Mouse (Mus musculus) heart, postnatal 0 days (tissue): ENCODE data around the gene Atp8a1. TPM values are rescaled to one million over a fixed set of nuclear protein-coding genes. Genes with fewer than 3 reads are reported as not detected.

Source experiments
- ATAC-seq: fragments of 200-750 bp; cut with Nextera tagmentation; 2 replicates; pipeline ENCODE4 v1.8.0; 2017; ENCODE audit warnings: low read depth, moderate number of reproducible peaks, moderate library complexity; ENCODE audit not compliant: insufficient read depth
- DNase-seq: peaks from one replicate; pipeline ENCODE4 v3.0.0-alpha.2; 2016; ENCODE audit warnings: low spot score
- H3K27ac ChIP-seq: fragments of 300-500 bp; sonication (generic); 2 replicates; pipeline ENCODE4 v1.5.1; 2014; ENCODE audit warnings: low read depth, mild to moderate bottlenecking
- H3K27me3 ChIP-seq: fragments of 300-500 bp; sonication (generic); 2 replicates; pipeline ENCODE4 v1.6.1; 2014; ENCODE audit warnings: low read length, mixed read lengths; ENCODE audit not compliant: control insufficient read depth, insufficient read depth
- H3K36me3 ChIP-seq: fragments of 300-500 bp; sonication (generic); replicated peaks from 2 replicates; pipeline ENCODE4 v1.6.1; 2014; ENCODE audit warnings: low read length, mixed read lengths; ENCODE audit not compliant: control insufficient read depth, insufficient read depth
- H3K4me1 ChIP-seq: fragments of 300-500 bp; sonication (generic); 2 replicates; pipeline ENCODE4 v1.6.1; 2014; ENCODE audit warnings: antibody characterized with exemption; ENCODE audit not compliant: control insufficient read depth, insufficient read depth
- H3K4me2 ChIP-seq: fragments of 300-500 bp; sonication (generic); 2 replicates; pipeline ENCODE4 v1.6.1; 2014; ENCODE audit warnings: low read depth, mild to moderate bottlenecking, low read length, moderate library complexity
- H3K4me3 ChIP-seq: fragments of 300-500 bp; sonication (generic); 2 replicates; pipeline ENCODE4 v1.5.1; 2014; ENCODE audit warnings: low read depth, low read length
- H3K9ac ChIP-seq: fragments of 300-500 bp; sonication (generic); replicated peaks from 2 replicates; pipeline ENCODE4 v1.6.1; 2014; ENCODE audit warnings: low read depth, low read length, mixed read lengths
- H3K9me3 ChIP-seq: fragments of 300-500 bp; sonication (generic); replicated peaks from 2 replicates; pipeline ENCODE4 v1.6.1; 2016; ENCODE audit warnings: low read length; ENCODE audit not compliant: control insufficient read depth
- CTCF ChIP-seq: IDR thresholded peaks from 2 replicates; pipeline ENCODE4 v1.5.1; 2016; ENCODE audit warnings: antibody characterized with exemption, control low read depth, low read depth
- EP300 ChIP-seq: IDR thresholded peaks from 2 replicates; pipeline ENCODE4 v1.6.1; 2016; ENCODE audit warnings: antibody characterized with exemption, low read depth
- WGBS: fragments of 180-500 bp; shearing (Covaris S2); extraction: QIAGEN DNeasy Blood & Tissue Kit; methylation state at CpG from one replicate; pipeline ENCODE4 v1.1.7; 2014; 5-methylcytosine and 5-hydroxymethylcytosine counted together
- polyA plus RNA-seq: library from polyadenylated mRNA; unstranded; fragments of >200 nt; fragmentation: Nextera tagmentation; extraction: Ambion mirVana; gene quantifications from 2 replicates; pipeline ENCODE4 v1.2.1, GENCODE M21; 2015
- total RNA-seq: library from RNA; depleted of rRNA; stranded (reverse); fragments of >200 nt; gene quantifications from 2 replicates; pipeline ENCODE4 v1.2.3, GENCODE M21; 2014; ENCODE audit warnings: low replicate concordance

Atp8a1 gene
- total and polyA plus RNA-seq, 2 experiments from 2014 or later: 5.8 to 17.0 TPM

DNA sequence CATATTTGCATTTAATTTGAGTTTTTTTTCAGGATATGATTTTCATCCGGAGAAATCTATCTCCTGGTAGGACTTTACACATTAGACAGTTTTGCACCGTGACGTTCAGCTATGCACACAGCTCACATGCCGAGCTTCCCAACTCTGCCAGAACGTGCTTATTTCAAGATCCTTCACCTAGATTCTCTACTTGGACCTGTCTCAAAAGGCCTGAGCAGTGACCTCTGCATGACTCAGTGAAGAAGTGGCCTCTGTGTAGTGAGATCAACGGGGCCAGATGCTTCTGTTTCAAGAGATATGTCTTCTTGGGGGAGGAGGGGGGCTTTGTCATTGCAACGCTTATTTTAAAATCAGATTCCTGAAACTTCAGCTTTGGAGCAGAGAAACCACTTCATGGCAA is 64.5 kb downstream of the Atp8a1 start:
- no peak for TF ChIP-seq CTCF
- no peak for TF ChIP-seq EP300
- Histone ChIP-seq H3K27ac (no peak overlapping the region), H3K27me3 (no peaks in the 10 kb centered on the region), H3K4me1 (0 out of 2 replicates have a peak, but pooled peaks cover 4% of the 10 kb centered on the region), H3K4me3 (no peak overlapping the region), H3K9me3 (no peaks in the 10 kb centered on the region), H3K9ac (no peak overlapping the region), H3K36me3 (no peaks in the 10 kb centered on the region), H3K4me2 (no peak overlapping the region)
- ATAC-seq (no peak), DNase-seq (no peak)
- 45% methylated on average over 7 of the region's 7 CpGs for WGBS

DNA sequence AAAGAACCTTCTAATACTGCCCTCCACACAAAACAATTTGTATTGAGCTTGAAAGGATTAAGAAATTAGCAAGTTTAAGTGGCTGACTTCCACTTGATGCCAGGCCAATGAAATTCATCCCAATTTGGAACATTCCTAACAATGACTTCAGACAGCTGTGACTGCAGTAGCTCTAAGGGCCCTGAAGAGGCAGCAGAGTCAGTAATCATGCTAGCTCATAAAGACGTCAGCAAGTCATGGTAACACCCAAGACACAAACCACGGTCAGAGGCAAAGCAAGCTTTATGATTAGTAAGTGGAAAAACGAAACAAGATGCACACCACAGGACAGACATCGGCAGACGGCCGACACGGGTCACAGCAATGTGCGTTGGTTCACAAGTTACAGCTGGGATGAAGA is 69.2 kb downstream of the Atp8a1 start:
- TF ChIP-seq EP300 (no peak), CTCF (peak; percentile 62)
- Histone ChIP-seq H3K4me3 (no peak overlapping the region), H3K27ac (no peak overlapping the region), H3K4me1 (0 out of 2 replicates have a peak, but pooled peaks cover 4% of the 10 kb centered on the region), H3K27me3 (no peaks in the 10 kb centered on the region), H3K9ac (no peak overlapping the region), H3K9me3 (no peaks in the 10 kb centered on the region), H3K4me2 (no peak overlapping the region), H3K36me3 (no peaks in the 10 kb centered on the region)
- 65% methylated on average over 8 of the region's 8 CpGs for WGBS
- peak; percentile 82 for DNase-seq
- peak; percentile 51; the same call in 1 of the 2 replicates for ATAC-seq

- no peak for TF ChIP-seq EP300
- no peak for TF ChIP-seq CTCF
- H3K27me3 ChIP-seq: no peaks in the 10 kb centered on the region
- no peak overlapping the region for H3K4me2 ChIP-seq
- no peak overlapping the region for H3K4me3 ChIP-seq
- 65% methylated on average over 2 of the region's 2 CpGs for WGBS
- ATAC-seq: no peak
- no peaks in the 10 kb centered on the region for H3K36me3 ChIP-seq
- H3K9me3 ChIP-seq: no peaks in the 10 kb centered on the region
- H3K27ac ChIP-seq: no peak overlapping the region
- no peak overlapping the region for H3K9ac ChIP-seq
- DNase-seq: no peak
- H3K4me1 ChIP-seq: no peaks in the 10 kb centered on the region
These were observed 73.0 kb downstream of the Atp8a1 start for GRCm38 (mm10) chr5:67774186-67774585.

- DNase-seq: no peak
- no peak for ATAC-seq
- Histone ChIP-seq H3K4me3 (no peak overlapping the region), H3K9me3 (no peaks in the 10 kb centered on the region), H3K9ac (no peak overlapping the region), H3K27ac (no peak overlapping the region), H3K4me2 (no peak overlapping the region), H3K27me3 (no peaks in the 10 kb centered on the region), H3K4me1 (no peaks in the 10 kb centered on the region), H3K36me3 (no peaks in the 10 kb centered on the region)
- WGBS: 86% methylated on average over 8 of the region's 8 CpGs
- TF ChIP-seq EP300 (no peak), CTCF (no peak)
These were observed 78.5 kb downstream of the Atp8a1 start for GRCm38 (mm10) chr5:67768708-67769107.

GRCm38 (mm10) chr5:67764798-67765197 is 82.4 kb downstream of the Atp8a1 start:
- WGBS: 86% methylated on average over 3 of the region's 3 CpGs
- H3K9me3 ChIP-seq: no peaks in the 10 kb centered on the region
- TF ChIP-seq EP300: no peak
- TF ChIP-seq CTCF: no peak

DNA sequence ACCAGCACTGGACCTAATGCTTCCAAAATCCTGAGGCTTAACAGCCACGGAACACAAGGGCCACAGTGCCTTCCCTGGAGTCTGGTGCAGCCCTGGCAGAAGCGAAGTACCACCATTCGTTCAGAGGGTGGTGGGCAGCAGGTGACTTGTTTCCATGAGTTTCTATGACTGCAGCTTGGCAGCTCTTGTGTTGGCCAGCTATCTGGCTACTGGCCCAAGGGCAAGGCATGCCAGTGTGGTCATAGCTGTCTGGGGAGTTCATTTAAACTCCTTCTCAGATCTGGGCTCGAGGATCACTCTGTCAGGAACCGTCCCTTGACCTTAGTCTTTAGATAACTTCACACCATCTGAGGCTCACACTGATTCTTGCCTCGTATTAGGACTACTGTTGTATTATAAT is 89.1 kb downstream of the Atp8a1 start:
- 83% methylated on average over 6 of the region's 6 CpGs for WGBS
- Histone ChIP-seq H3K4me3 (no peak overlapping the region), H3K9me3 (no peaks in the 10 kb centered on the region), H3K4me1 (no peaks in the 10 kb centered on the region), H3K27ac (no peak overlapping the region), H3K27me3 (no peaks in the 10 kb centered on the region), H3K36me3 (0 out of 2 replicates have a peak, but pooled peaks cover 5% of the 10 kb centered on the region), H3K4me2 (no peak overlapping the region), H3K9ac (no peak overlapping the region)
- DNase-seq (no peak), ATAC-seq (no peak)
- TF ChIP-seq CTCF (no peak), EP300 (no peak)

More at GRCm38 (mm10) chr5:67764798-67765197, 82.4 kb downstream of the Atp8a1 start:
- H3K4me1 ChIP-seq: no peaks in the 10 kb centered on the region
- H3K9ac ChIP-seq: no peak overlapping the region
- DNase-seq (no peak), ATAC-seq (no peak)
- H3K27ac ChIP-seq: no peak overlapping the region
- H3K4me3 ChIP-seq: no peak overlapping the region
- 0 out of 2 replicates have a peak, but pooled peaks cover 5% of the 10 kb centered on the region for H3K36me3 ChIP-seq
- H3K4me2 ChIP-seq: no peak overlapping the region
- H3K27me3 ChIP-seq: no peaks in the 10 kb centered on the region
